Mouse (Mus musculus): Measurements from ENCODE around the gene Mycbp. TPM values are rescaled to one million over a fixed set of nuclear protein-coding genes. Genes with fewer than 3 reads are reported as not detected.

Gene Mycbp
- polyA plus RNA-seq (2012; rRNA removed) = 8.7 and 9.3 TPM in 2 replicates

DNA sequence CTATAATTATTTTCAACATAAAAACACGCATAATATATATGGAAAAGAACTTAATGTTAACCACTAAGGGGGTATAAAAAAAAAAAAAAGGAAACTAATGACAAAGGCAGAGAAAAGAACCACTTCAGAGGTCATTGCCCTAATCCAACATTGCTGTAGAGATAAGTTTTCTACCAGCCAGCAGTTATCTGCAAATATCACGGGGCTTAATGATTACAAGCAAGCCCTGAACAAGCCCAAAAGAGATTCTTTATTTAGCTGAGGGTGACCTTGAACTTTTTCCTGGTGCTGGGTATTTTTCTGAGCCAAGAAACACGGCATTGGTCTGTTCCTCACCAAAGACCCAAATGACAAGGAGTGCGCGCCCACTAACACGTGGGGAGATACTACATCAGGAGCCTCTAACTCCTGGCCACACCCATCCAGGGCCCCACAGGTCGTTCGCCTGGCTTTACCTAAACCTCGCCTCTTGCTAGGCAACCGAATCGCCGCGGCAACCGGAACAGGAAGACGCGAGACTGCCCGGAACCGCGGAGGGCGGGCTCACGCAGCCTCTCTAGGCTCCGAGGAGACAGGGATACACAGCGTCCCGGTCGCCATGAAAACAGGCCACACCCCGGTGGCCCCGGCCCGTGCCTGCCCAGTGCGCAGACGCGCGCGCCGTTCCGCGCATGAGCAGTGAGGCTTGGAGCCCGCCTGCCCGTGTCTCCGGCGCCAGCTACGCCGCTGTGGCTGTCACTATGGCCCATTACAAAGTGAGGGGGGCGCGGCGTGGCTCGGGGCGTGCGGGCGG is at the start of gene Mycbp:
Mycbp (plus strand) TSS at position 500 of the 793 bp plus-strand sequence.
- peak; percentile 96 to 99 for DNase-seq (ENCODE audit: extremely low spot score in 1 of 2, low spot score in 1 of 2)

DNA sequence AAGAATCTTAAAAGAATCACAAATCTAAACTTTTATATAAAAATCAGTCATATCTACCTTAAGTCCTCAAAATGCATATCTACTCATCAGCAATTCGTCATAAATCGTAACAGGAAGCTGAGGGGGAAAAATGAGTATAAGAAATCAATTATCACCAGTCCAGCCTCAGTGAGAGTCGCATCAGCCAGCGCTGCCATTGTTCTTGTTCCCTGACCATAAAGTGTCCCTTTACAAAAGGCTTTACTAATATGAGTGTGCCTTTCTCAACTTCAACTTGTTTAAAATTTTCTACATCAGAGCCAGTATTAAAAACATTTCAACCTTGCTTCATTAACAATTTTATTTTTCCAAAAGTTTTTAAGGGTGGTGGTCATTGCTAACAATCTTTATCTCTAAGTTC is 47.7 kb upstream of the Mycbp start:
- no peak for DNase-seq (ENCODE audit: extremely low spot score in 1 of 2, low spot score in 1 of 2)

DNA sequence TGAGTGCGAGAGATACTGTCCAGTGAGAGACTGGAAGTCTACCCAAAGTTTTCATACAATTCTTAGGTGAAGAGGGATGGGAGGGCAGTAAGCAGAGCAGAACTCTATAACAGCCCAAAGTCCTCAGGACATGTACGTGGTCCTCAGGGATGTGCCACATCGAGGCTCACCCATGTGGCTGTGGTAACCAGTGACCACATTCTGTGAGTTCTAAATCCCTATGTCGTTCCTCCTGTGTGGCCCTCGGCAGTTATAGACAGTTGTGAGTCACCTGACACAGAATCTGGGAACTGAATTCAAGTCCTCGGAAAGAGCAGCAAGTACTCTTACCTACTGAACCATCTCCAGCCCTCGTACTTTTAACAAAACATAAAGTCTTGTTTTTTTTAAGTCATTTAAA is 46.5 kb upstream of the Mycbp start:
- DNase-seq (ENCODE audit: extremely low spot score in 1 of 2, low spot score in 1 of 2) = no peak

DNA sequence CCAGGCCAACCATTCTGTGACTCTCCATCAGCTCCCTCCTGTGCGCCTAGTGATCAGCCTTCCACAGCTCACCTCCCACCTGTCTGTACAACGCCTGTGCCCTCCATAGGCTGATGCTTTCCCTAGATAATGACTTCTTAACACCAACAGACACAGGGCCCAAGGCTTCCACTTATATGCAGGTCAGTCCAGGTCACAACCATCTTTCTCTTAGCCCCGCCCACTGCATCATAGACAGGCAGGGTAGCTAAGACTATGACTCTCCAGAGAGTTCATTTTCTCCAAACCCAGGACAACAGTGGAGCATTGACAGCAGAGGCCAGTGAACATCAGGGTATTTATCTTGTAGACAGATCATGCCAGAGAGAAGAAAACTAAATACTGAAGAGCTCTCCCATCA is 45.3 kb upstream of the Mycbp start, which contains the start of gene 4933427I04Rik:
4933427I04Rik (plus strand) TSS at position 301 of the 400 bp plus-strand sequence.
- no peak for DNase-seq (ENCODE audit: extremely low spot score in 1 of 2, low spot score in 1 of 2)

DNA sequence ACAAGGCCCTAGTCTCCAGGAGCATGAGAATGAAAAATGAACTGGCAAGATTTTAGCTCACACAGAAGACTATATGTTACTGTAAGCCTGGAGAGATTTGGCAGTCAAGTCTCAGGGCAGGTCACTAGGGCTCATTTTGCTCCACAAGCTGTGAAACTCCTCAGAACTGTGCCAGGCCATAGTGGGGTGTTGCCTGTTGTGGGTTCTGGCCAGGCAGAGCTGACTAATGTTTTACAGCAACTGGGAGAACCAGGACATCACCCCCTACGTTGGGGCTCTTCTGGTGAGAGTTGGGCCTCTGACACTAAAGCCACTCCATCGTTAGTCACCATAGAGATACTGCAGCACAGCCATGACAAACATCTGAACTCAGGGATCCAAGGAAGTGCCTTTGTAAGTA is 44.8 kb upstream of the Mycbp start:
- no peak for DNase-seq (ENCODE audit: extremely low spot score in 1 of 2, low spot score in 1 of 2)

DNA sequence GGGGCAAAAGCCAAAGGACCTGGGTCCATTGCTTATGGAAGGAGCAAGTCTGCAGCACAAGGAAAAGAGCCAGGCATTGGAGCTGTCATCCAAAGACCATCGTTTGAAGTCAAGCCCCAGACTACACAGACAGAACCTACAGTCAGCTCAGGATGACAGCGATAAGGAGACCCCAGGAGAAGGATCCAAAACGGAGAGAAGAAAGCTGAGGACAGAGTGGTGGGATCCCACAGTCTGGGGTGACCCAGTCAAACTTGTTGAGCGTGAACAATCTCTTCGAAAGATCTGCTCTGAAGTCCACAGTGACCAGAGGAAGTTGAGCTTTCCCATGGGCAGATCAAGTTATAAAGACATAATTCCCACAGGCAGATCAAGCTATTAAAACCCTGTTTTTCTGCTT is 44.0 kb upstream of the Mycbp start:
- DNase-seq (ENCODE audit: extremely low spot score in 1 of 2, low spot score in 1 of 2) = no peak

DNA sequence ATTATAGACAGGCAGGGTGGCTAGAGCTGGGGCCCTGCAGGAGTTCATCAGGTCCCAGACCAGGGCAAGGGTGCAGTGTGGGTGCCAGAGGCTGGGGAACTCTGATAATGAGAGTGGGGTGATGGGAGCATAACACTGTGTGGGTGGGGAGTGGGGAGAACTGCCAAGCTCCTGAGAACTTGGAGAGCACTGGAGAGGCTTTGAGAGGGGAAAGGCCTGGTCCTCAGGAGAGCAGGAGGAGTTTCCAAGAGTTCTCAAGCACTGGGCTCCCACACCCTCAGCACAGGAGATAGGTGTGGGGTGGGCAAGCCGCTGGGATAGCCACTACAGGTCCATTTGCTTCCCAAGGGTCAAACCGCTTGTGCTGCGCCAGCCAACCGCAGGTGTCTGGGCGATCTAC is 10.9 kb upstream of the Mycbp start:
- DNase-seq (ENCODE audit: extremely low spot score in 1 of 2, low spot score in 1 of 2) = no peak

DNA sequence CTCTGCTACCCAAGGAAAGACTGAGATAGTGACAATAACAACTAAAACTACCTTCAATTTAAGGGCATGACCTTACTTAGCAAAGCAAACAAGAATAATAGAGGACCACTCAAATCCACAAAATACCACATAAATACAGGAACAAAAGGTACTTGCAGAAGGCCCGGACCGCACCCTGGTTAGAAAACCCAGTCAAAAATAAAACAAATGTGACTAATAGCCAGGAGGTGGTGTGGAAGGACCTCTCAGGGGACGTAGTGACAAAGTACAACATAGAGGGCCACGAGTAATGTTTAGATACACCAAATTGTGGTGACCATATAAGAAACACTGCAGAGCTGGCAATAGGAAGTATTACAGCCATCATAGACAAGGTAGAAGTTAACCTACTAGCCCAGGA is 10.3 kb upstream of the Mycbp start:
- DNase-seq (ENCODE audit: extremely low spot score in 1 of 2, low spot score in 1 of 2) = no peak

DNA sequence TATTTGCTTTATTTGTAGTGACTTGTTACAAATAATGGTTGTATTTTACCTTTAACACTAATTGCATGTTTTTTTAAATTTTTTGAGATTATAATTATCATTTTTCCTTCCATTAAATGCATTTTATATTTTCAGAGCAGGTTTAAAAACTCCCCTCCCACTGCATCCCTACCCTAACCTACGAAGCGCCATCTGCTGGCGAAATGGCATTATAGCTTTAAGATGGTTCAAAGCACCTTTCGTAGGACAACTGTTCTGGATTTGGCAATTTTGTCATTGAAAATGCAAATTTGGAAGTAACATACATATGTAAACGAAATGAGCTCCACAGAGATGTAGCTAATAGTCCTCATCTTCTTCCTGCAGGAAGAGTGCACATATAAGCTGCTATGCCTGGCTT is 5.9 kb upstream of the Mycbp start:
- DNase-seq (ENCODE audit: extremely low spot score in 1 of 2, low spot score in 1 of 2) = peak in 1 of 2 experiments; percentile 74

DNA sequence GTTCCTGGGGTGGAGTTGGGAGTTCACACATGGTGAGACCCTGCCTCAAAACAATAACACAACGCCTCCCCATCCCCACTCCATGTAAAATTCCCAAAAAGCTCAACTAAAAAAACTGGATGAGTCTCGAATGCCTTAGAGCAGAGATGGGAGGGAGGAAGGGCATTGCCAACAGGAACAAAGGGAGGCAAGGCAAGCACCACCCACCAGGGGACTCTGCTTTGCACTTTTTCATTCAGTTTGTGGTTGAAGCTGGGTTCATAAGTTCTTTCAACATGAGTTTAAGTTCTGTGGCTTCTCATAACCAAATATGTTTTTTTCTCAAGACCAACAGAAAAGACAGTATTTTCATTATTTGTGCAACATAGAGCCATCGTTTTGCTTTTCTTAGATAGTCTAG is 1.2 kb upstream of the Mycbp start:
- no peak for DNase-seq (ENCODE audit: extremely low spot score in 1 of 2, low spot score in 1 of 2)

DNA sequence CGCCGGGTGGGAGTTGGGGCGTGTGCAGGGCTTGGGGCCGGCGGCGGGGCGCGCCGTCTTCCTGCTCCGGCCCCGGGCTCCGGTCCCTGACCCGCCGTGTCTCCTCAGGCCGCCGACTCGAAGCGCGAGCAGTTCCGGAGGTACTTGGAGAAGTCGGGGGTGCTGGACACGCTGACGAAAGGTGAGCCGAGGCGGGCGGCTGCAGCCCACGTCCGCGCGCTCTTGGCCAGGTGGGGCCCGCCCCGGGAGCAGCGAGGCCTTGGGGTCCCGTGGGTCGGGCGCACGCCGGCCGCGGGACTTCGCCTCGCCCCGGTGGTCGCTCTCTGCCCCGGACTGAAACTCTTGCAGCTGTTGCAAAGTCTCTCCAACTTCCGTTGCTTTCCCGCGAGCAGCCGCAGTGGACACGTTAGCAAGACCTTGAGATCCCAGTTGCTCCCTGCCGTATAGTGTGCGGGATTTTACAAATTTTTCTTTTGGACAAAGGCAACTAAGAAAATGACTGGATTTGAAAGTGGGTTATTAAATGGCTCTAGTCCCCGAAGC is 565 bp downstream of the Mycbp start:
- peak in 1 of 2 experiments; percentile 23 for DNase-seq (ENCODE audit: extremely low spot score in 1 of 2, low spot score in 1 of 2)

DNA sequence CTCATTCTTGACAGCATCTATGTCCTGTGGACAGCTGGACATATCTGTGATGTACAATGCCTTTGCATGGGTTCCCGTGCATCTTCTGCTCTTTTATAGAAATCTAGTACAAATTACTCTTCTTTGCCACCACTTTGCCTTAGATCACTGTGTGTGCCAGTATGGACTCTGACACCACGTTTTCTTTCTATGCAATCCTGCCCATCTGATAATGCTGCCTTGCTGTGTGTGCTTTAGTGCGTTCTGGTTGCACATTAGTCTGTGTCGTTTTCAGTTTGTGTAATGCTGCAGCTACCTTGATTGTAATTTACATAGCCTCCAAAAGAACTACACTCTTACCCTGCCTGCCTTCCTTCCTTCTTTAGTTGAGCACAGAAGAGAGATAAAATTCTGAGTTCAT is 6.9 kb downstream of the Mycbp start:
- no peak for DNase-seq (ENCODE audit: extremely low spot score in 1 of 2, low spot score in 1 of 2)

DNA sequence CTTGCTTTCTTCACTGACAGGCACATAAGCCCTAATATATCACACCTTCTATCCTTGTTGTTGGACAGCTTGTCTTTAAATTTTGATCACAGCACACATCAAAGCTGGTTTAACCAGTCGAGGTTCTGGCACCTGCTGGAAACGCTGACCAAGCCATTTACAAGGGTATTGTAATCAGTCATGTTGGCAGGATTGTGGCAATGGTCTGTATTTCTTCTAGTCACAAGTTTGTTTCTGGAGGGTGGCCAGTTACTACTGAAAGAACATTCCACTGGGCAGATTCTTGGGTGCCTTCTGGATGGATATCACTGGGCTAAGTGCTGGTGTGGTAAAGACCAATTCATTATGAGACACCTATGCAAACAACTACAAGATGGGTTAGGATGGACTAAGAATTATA is 7.8 kb downstream of the Mycbp start:
- DNase-seq (ENCODE audit: extremely low spot score in 1 of 2, low spot score in 1 of 2) = no peak

DNA sequence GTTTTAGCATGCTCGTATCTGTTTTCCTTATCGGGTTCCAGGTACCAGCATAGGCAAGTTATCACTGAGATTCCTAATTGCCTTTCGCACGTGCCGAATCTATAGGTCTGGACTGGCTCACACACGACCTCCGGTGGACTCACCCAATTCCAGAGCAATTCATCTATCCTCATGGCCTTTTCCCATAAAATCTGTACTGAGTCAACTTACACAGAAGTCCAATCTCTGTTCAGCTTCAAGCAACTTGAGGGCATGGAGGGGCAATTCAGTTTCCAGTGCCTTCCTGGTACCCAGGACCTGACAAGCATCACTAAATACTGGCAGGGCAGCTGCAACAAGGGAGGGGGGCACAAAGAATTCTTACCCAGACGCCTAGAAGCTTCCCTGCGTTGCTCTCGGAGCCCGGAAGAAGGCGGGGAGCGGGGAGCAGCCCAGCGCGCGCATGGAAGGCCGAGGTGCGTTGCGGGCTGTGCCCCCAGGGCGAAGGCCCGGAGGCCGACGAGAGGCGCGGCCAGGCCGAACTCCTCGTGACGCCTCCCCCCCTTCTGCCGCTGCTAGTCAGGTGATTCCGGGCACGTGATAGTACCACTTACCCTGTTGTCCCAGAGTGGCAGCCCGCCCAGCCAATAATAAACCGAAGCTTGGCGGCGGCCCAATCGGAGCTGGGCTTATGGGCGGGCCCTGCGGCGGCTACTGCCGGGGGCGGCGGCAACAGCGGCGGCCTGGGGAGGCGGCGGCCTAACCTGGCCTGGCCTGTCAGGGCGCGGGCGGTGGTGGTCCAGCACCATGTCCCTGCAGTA is 12.3 kb downstream of the Mycbp start, which contains the start of gene Rragc:
Rragc (plus strand) TSS at position 699 of the 800 bp plus-strand sequence.
- DNase-seq (ENCODE audit: extremely low spot score in 1 of 2, low spot score in 1 of 2) = peak; percentile 99 to 100

DNA sequence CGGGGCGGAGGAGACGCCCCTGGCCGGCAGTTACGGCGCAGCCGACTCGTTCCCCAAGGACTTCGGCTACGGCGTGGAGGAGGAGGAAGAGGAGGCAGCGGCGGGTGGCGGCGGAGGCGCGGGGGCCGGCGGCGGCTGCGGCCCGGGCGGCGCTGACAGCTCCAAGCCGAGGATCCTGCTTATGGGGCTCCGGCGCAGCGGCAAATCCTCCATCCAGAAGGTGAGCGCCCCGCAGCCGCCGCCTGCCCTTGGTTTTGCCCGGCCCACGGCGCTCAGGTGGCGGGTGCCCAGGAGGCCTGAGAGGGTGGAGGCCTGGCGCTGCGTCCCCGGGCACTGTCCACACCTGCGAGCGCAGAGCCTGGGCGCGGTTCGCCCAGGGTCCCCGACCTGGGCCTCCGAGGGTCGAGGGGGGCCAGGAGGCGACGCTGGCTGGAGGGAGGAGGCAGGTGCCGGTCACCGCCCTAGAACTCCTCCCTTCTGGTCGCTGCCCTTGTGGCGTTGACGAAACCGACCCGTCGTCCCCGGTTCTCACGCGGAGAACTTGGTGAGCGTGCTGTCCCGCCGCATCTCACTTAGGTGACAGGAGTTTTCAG is 13.0 kb downstream of the Mycbp start, which contains the start of gene 4930535I16Rik:
4930535I16Rik (minus strand) TSS at position 475 of the 593 bp plus-strand sequence.
- no peak for DNase-seq (ENCODE audit: extremely low spot score in 1 of 2, low spot score in 1 of 2)

DNA sequence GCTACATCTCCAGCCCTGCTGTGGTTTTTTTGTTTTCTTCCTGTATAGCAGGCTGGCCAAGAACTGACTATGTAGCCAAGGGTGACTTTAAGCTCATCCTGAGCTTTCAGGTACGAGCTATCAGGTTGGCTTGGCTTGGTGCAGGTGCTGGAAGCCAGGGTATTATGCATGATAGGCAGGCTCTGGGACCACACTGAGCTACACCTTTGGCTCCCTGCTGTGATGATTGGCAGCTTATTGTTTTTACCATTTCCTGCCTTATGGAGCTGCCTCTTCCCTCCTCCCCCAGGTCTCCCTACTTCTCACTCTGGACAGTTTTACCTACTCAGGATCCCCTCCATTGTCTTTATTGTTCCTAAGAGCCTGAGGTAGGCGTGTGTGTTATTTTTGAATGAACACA is 14.2 kb downstream of the Mycbp start:
- no peak for DNase-seq (ENCODE audit: extremely low spot score in 1 of 2, low spot score in 1 of 2)

DNA sequence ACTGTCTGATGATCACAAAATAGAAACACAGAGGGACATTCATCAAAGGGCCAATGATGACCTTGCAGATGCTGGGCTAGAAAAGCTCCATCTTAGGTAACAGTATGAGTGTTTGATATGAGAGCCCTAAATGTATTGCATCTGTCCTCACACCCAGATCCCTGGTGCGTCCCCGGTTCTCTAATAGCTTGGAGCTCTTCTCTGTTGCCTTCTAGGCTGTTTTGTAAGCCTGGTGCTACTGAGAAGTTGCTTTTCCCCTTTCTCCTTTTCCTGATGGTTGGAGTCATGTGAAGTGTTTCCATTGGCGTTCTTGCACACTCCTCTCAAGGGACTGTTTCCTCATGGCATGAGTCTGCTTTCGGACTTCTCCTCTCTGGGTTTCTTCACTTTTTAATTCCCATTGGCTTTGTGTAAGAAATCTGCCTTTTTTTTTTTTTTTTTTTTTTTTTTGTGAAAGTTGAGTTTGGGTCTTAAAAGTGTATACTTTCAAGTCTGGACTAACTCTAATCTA is 16.5 kb downstream of the Mycbp start:
- DNase-seq (ENCODE audit: extremely low spot score in 1 of 2, low spot score in 1 of 2) = no peak

DNA sequence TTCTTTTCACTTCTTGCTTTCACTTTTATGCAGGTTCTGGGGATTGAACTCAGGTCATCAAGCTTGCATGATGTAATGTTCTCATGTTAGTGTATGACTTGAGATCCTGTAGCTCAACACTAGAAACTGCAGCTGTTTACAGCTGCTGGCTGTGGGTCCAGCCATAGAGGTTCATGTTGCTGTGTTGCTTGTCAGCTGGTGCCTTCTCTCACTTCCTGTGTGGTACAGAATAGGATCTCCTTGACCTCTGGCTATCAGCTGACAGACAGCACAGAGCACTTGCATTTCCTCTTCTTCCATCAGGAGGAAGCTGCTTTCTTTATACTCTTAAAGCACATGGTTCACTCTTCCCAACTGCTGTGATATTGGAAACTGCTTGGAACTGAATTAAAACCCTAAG is 23.3 kb downstream of the Mycbp start:
- no peak for DNase-seq (ENCODE audit: extremely low spot score in 1 of 2, low spot score in 1 of 2)

DNA sequence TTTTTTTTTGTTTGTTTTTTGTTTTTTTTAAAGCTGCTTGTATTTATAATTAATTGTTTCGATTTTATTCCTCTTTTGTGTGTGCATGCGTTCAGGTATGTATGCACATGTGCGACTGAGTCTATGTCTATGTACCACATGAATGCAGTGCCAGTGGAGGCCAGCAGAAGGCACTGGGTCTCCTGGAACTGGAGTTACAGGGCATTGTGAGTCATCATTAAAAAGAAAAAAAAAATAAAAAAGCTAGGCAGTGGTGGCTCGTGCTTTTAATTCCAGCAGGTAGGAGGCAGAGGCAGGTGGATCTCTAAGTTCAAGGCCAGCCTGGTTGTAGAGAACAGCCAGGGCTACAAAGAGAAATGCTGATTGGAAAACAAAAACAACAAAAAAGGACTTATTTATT is 25.4 kb downstream of the Mycbp start:
- no peak for DNase-seq (ENCODE audit: extremely low spot score in 1 of 2, low spot score in 1 of 2)

DNA sequence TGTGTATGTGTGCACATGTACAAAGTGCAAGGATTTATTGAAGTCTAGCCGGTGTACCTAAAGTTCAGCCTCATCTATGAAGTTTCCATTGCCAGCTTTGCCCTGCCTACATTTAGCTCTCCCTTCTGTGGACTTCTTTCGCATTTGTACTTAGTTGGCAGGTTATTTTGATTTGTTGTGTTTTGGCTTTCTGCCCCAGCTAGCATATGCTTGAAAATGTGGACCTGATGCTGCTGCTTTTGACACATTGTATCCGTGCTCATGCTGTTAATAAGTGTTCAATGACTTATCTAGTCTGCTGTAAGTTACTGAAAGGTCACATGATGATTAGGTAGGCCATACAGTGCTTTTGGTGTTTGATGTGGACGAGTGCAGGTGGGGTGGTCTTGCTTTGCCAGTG is 29.7 kb downstream of the Mycbp start:
- DNase-seq (ENCODE audit: extremely low spot score in 1 of 2, low spot score in 1 of 2) = no peak

DNA sequence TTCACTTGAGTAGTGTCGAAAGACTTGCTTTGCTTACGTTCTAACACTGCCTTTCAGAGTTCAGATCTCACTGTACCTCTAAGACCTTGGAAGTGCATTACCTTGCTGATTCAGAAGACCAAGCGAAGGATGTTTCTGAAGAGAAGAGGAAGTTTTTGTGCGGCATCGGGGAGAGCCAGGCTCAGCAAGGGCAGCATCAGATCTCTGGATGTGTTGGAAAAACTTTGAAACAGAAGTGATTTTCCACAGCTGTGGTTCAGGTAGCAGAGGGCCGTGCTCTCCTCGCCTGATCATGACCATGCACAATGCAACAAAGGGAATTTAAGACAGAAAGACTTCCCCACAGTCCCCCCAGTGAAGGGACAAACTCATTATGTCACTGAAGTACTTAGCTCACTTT is 31.4 kb downstream of the Mycbp start:
- DNase-seq (ENCODE audit: extremely low spot score in 1 of 2, low spot score in 1 of 2) = no peak

All from frontal cortex, adult 2 months (tissue).